ENCODE assay signal across 8 mouse cellular contexts in genomic region chr4:141148009-141148801, GRCm38 (mm10). TPM values are rescaled to one million over a fixed set of nuclear protein-coding genes. Genes with fewer than 3 reads are reported as not detected.
DNase-seq lines count a peak whose midpoint lies in the region; ATAC-seq and TF ChIP-seq lines count a peak whose summit lies in the region.

No protein-coding gene starts in this region.

- ATAC-seq in cerebellum, adult (ENCODE audit: insufficient number of reproducible peaks, low FRiP score, low TSS enrichment): peak; percentile 36; the same call in 1 of the 2 replicates
- peak; percentile 40 for ATAC-seq in heart, embryonic 13.5 days (ENCODE audit: extremely low read depth, insufficient number of reproducible peaks, low FRiP score, low TSS enrichment)
- peak; percentile 82 for ATAC-seq in kidney, postnatal 0 days (replicated peaks; ENCODE audit: low FRiP score, low read depth)
- peak; percentile 78 for ATAC-seq in stomach, postnatal 0 days (ENCODE audit: low FRiP score, low TSS enrichment)

- no peak for DNase-seq in cerebellum, adult 11 months
- peak; percentile 68 for DNase-seq in CD4-positive helper T cell, adult 2 months (ENCODE audit: low read depth, low spot score)
- peak; percentile 43 for DNase-seq in c-Kit-positive CD71-positive TER-119-negative erythroid progenitor cells, embryonic 14.5 days (ENCODE audit: low read depth)
- peak; percentile 63 for DNase-seq in kidney, postnatal 0 days (ENCODE audit: low spot score)
- peak; percentile 39 for DNase-seq in mesoderm, embryonic 11.5 days (ENCODE audit: low read depth, low spot score)
- DNase-seq in stomach, postnatal 0 days (ENCODE audit: low spot score): peak; percentile 46

- peak overlapping the region; percentile 100 for H3K4me3 ChIP-seq in heart, embryonic 13.5 days
- peak overlapping the region; percentile 99 for H3K4me3 ChIP-seq in kidney, postnatal 0 days (replicated peaks; ENCODE audit: low read depth, low read length)
- peak overlapping the region; percentile 100 for H3K4me3 ChIP-seq in stomach, postnatal 0 days (ENCODE audit: low read depth, low read length)

- H3K4me1 ChIP-seq in heart, embryonic 13.5 days: peaks cover 38% of the 10 kb centered on the region
- peaks cover 6% of the 10 kb centered on the region; the same call in 1 of the 2 replicates for H3K4me1 ChIP-seq in kidney, postnatal 0 days (replicated peaks; ENCODE audit: insufficient read depth, low read length)
- H3K4me1 ChIP-seq in stomach, postnatal 0 days (replicated peaks; ENCODE audit: control insufficient read depth, insufficient read depth): no peaks in the 10 kb centered on the region

- H3K27ac ChIP-seq in heart, embryonic 13.5 days (replicated peaks): peak overlapping the region; percentile 93
- H3K27ac ChIP-seq in kidney, postnatal 0 days: peak overlapping the region; percentile 94
- peak overlapping the region; percentile 96 for H3K27ac ChIP-seq in stomach, postnatal 0 days (replicated peaks)

- no peaks in the 10 kb centered on the region for H3K9me3 ChIP-seq in heart, embryonic 13.5 days
- no peaks in the 10 kb centered on the region for H3K9me3 ChIP-seq in kidney, postnatal 0 days (replicated peaks; ENCODE audit: low read length)
- no peaks in the 10 kb centered on the region for H3K9me3 ChIP-seq in stomach, postnatal 0 days (ENCODE audit: control insufficient read depth, low read length)

- H3K4me2 ChIP-seq in heart, embryonic 13.5 days: peak overlapping the region; percentile 95
- H3K4me2 ChIP-seq in kidney, postnatal 0 days (ENCODE audit: low read length): peak overlapping the region; percentile 96
- H3K4me2 ChIP-seq in stomach, postnatal 0 days (replicated peaks; ENCODE audit: low read depth): peak overlapping the region; percentile 98

- TF ChIP-seq EP300 in stomach, postnatal 0 days (optimal IDR thresholded peaks at IDR 0.05): no peak

- peak overlapping the region; percentile 99 for H3K9ac ChIP-seq in heart, embryonic 13.5 days
- peak overlapping the region; percentile 97 for H3K9ac ChIP-seq in kidney, postnatal 0 days (ENCODE audit: low read depth, low read length)
- peak overlapping the region; percentile 95 for H3K9ac ChIP-seq in stomach, postnatal 0 days (ENCODE audit: low read length)

- no peaks in the 10 kb centered on the region for H3K36me3 ChIP-seq in heart, embryonic 13.5 days
- no peaks in the 10 kb centered on the region for H3K36me3 ChIP-seq in kidney, postnatal 0 days (ENCODE audit: insufficient read depth, low read length)
- no peaks in the 10 kb centered on the region for H3K36me3 ChIP-seq in stomach, postnatal 0 days (ENCODE audit: control insufficient read depth, insufficient read depth, low read length)

- no peaks in the 10 kb centered on the region; the same call in 1 of the 2 replicates for H3K27me3 ChIP-seq in heart, embryonic 13.5 days (replicated peaks)
- no peaks in the 10 kb centered on the region for H3K27me3 ChIP-seq in kidney, postnatal 0 days (ENCODE audit: insufficient read depth, low read length)
- H3K27me3 ChIP-seq in stomach, postnatal 0 days (ENCODE audit: control insufficient read depth, insufficient read depth, low read length): no peaks in the 10 kb centered on the region

- TF ChIP-seq CTCF in kidney, postnatal 0 days (IDR thresholded peaks at IDR 0.05; ENCODE audit: low read depth): no peak
- no peak for TF ChIP-seq CTCF in stomach, postnatal 0 days (IDR thresholded peaks at IDR 0.05; ENCODE audit: low read depth)

- WGBS in heart, embryonic 13.5 days: under 1% methylated on average over 66 of the region's 66 CpGs
- WGBS in kidney, postnatal 0 days: under 1% methylated on average over 60 of the region's 66 CpGs
- WGBS in stomach, postnatal 0 days: under 1% methylated on average over 64 of the region's 66 CpGs

RNA-seq across cellular contexts. Expression of gene Fbxo42, which starts 0.5 kb away (rescaled TPM):
- 12.8 and 14.2 TPM in 2 replicates for polyA plus RNA-seq in heart, embryonic 13.5 days (2015; fragmentation: Nextera tagmentation; extraction: Ambion mirVana)
- 14.6 and 16.1 TPM in 2 replicates for polyA plus RNA-seq in kidney, postnatal 0 days (2015; fragmentation: Nextera tagmentation; extraction: Ambion mirVana)
- 9.8 and 11.5 TPM in 2 replicates for polyA plus RNA-seq in stomach, postnatal 0 days (2015; fragmentation: Nextera tagmentation; extraction: Ambion mirVana)

RNA-seq across cellular contexts. Expression of gene Szrd1, which starts 8.6 kb away (rescaled TPM):
- polyA plus RNA-seq in heart, embryonic 13.5 days (2015; fragmentation: Nextera tagmentation; extraction: Ambion mirVana): 31.3 and 33.8 TPM in 2 replicates
- 38.0 and 40.4 TPM in 2 replicates for polyA plus RNA-seq in kidney, postnatal 0 days (2015; fragmentation: Nextera tagmentation; extraction: Ambion mirVana)
- polyA plus RNA-seq in stomach, postnatal 0 days (2015; fragmentation: Nextera tagmentation; extraction: Ambion mirVana): 28.6 and 29.6 TPM in 2 replicates
